Mouse (Mus musculus): ENCODE data around the gene Palm3. TPM values are rescaled to one million over a fixed set of nuclear protein-coding genes. Genes with fewer than 3 reads are reported as not detected.
A peak's percentile ranks its signal among the peaks of the same experiment; 100 is the strongest.

Palm3 gene
- polyA plus RNA-seq, 1 experiment from 2014 or later = 0.30 TPM

DNA sequence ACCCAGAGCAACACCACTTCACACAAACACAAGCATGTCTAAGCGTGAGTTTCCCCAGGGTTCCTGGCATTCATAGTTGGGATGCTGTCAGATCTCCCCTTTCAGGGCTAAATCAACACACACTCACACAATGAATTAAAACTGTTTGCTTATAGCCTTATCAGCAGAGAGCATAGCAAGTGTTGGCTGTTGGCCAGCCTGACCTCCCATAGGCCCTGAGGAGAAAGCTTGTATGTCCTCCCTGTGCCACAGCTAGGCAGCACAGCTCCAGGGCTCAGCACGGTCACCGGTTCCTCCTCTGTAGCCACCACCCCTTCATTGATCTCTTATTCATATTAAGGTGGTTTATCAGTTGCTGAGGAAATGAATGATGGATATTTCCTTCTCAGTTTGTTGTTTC, 31.5 kb downstream of the Palm3 start:
- Histone ChIP-seq H3K4me2 (replicated peaks; ENCODE audit: low read depth) (no peak overlapping the region), H3K4me3 (ENCODE audit: low read depth, low read length) (no peak overlapping the region), H3K27me3 (replicated peaks; ENCODE audit: control insufficient read depth, insufficient read depth, low read length) (no peaks in the 10 kb centered on the region), H3K9me3 (ENCODE audit: control insufficient read depth) (no peaks in the 10 kb centered on the region), H3K9ac (ENCODE audit: low read depth, low read length) (no peak overlapping the region), H3K27ac (ENCODE audit: low read depth, low read length) (no peak overlapping the region), H3K36me3 (ENCODE audit: control insufficient read depth, insufficient read depth) (no peaks in the 10 kb centered on the region), H3K4me1 (replicated peaks; ENCODE audit: control insufficient read depth, insufficient read depth, low read length) (no peaks in the 10 kb centered on the region)
- TF ChIP-seq CTCF (IDR thresholded peaks at IDR 0.05; ENCODE audit: low read depth) = no peak
- WGBS = 33% methylated on average over 3 of the region's 3 CpGs
- 0 out of 2 replicates have a peak, but pooled peaks have one; percentile 19 for ATAC-seq

- Histone ChIP-seq H3K36me3 (ENCODE audit: control insufficient read depth, insufficient read depth) (no peaks in the 10 kb centered on the region), H3K27ac (ENCODE audit: low read depth, low read length) (no peak overlapping the region), H3K9ac (ENCODE audit: low read depth, low read length) (no peak overlapping the region), H3K27me3 (replicated peaks; ENCODE audit: control insufficient read depth, insufficient read depth, low read length) (no peaks in the 10 kb centered on the region), H3K4me1 (replicated peaks; ENCODE audit: control insufficient read depth, insufficient read depth, low read length) (no peaks in the 10 kb centered on the region), H3K9me3 (ENCODE audit: control insufficient read depth) (no peaks in the 10 kb centered on the region), H3K4me3 (ENCODE audit: low read depth, low read length) (no peak overlapping the region), H3K4me2 (replicated peaks; ENCODE audit: low read depth) (no peak overlapping the region)
- no peak for ATAC-seq
- WGBS = 95% methylated on average over 5 of the region's 5 CpGs
- no peak for TF ChIP-seq CTCF (IDR thresholded peaks at IDR 0.05; ENCODE audit: low read depth)
These were observed 32.0 kb downstream of the Palm3 start for GRCm38 (mm10) chr8:84053229-84053628.

DNA sequence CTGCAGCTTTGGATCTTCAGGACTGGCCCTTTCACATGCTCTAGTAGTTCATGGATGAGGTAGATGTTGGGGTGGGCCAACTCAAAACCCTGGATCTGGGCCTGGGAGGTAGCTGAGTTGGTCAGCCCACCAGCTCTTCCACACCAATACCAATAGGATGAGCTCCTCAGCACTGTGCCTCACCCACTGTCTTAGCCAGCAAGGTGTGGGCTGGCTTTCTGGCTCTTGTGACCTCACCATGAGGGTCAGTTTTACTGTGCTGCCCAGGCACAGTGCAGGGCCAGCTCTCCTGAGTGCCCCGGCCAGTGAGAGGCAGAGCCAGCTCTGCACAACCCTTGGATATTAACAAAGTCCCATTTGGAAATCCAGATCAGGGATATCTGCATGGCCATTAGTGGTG, 36.6 kb downstream of the Palm3 start:
- Histone ChIP-seq H3K4me3 (ENCODE audit: low read depth, low read length) (no peak overlapping the region), H3K27me3 (replicated peaks; ENCODE audit: control insufficient read depth, insufficient read depth, low read length) (no peaks in the 10 kb centered on the region), H3K27ac (ENCODE audit: low read depth, low read length) (no peak overlapping the region), H3K4me2 (replicated peaks; ENCODE audit: low read depth) (no peak overlapping the region), H3K9me3 (ENCODE audit: control insufficient read depth) (no peaks in the 10 kb centered on the region), H3K9ac (ENCODE audit: low read depth, low read length) (no peak overlapping the region), H3K36me3 (ENCODE audit: control insufficient read depth, insufficient read depth) (no peaks in the 10 kb centered on the region), H3K4me1 (replicated peaks; ENCODE audit: control insufficient read depth, insufficient read depth, low read length) (no peaks in the 10 kb centered on the region)
- ATAC-seq = no peak
- WGBS = 89% methylated on average over 1 of the region's 1 CpGs
- TF ChIP-seq CTCF (IDR thresholded peaks at IDR 0.05; ENCODE audit: low read depth) = no peak

GRCm38 (mm10) chr8:84059226-84059625, 38.0 kb downstream of the Palm3 start:
- Histone ChIP-seq H3K9me3 (ENCODE audit: control insufficient read depth) (no peaks in the 10 kb centered on the region), H3K27ac (ENCODE audit: low read depth, low read length) (no peak overlapping the region), H3K27me3 (replicated peaks; ENCODE audit: control insufficient read depth, insufficient read depth, low read length) (no peaks in the 10 kb centered on the region), H3K4me3 (ENCODE audit: low read depth, low read length) (no peak overlapping the region), H3K4me1 (replicated peaks; ENCODE audit: control insufficient read depth, insufficient read depth, low read length) (no peaks in the 10 kb centered on the region), H3K4me2 (replicated peaks; ENCODE audit: low read depth) (no peak overlapping the region), H3K9ac (ENCODE audit: low read depth, low read length) (no peak overlapping the region), H3K36me3 (ENCODE audit: control insufficient read depth, insufficient read depth) (no peaks in the 10 kb centered on the region)
- peak; percentile 30 for TF ChIP-seq CTCF (IDR thresholded peaks at IDR 0.05; ENCODE audit: low read depth)
- WGBS = 93% methylated on average over 2 of the region's 2 CpGs
- ATAC-seq = no peak

DNA sequence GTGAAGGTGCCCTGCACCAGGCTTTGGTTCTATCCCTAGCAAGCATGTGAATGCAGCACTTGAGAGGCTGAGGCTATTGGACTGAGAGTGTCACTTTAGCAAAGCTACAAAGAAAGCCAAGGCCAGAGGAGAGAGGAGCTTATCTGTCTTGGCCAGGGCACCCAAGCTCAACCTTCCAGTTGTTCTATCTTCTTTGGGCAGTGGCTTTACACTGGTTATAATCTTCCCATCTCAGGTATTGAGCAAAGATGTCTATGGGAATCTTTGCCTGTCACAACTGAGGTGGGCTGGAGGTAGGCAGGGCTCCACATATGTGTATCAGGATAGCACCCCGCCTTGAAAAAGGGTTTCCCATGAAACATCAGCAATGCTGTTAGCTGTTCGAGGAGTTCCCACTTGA, 39.0 kb downstream of the Palm3 start:
- Histone ChIP-seq H3K36me3 (ENCODE audit: control insufficient read depth, insufficient read depth) (no peaks in the 10 kb centered on the region), H3K9me3 (ENCODE audit: control insufficient read depth) (no peaks in the 10 kb centered on the region), H3K9ac (ENCODE audit: low read depth, low read length) (no peak overlapping the region), H3K4me2 (replicated peaks; ENCODE audit: low read depth) (no peak overlapping the region), H3K4me1 (replicated peaks; ENCODE audit: control insufficient read depth, insufficient read depth, low read length) (no peaks in the 10 kb centered on the region), H3K27ac (ENCODE audit: low read depth, low read length) (no peak overlapping the region), H3K27me3 (replicated peaks; ENCODE audit: control insufficient read depth, insufficient read depth, low read length) (no peaks in the 10 kb centered on the region), H3K4me3 (ENCODE audit: low read depth, low read length) (no peak overlapping the region)
- ATAC-seq = no peak
- TF ChIP-seq CTCF (IDR thresholded peaks at IDR 0.05; ENCODE audit: low read depth) = no peak
- 85% methylated on average over 2 of the region's 2 CpGs for WGBS

DNA sequence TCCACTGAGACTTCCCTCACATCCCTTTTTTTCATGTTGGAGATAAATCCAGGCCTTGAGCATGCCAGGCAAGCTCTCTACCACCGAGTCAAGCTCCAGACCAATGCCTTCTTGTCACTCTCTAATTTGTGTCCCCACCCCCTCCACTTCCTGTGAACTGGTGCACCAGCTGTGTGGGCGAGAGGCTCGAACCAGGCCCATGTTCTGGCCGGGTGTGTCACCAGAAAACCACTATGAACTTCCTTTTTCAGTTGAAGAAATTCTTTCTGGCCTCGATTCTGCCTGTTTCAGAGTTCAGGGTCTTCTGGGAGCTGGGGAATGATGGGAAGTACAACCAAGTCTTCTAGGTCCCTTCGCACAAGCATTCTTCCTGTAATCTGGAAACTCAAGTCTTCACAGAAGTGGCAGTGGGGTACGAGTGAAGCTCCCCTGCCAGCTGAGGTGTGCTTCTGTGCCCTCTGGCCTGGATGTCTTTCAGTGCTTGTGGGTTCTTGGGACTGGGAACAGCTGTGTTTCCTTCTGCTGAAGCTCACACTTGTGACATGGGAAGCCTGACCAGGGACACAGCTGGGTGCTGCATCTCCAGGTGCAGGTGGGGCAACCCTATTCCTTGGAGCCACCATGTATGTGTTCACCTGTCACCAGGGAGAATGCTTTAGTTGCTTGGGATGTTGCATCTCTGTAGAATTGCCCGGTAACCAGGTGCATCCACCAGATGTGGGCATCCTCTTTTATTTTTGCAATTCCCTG, 42.8 kb downstream of the Palm3 start:
- H3K4me1 ChIP-seq (replicated peaks; ENCODE audit: control insufficient read depth, insufficient read depth, low read length) = no peaks in the 10 kb centered on the region; the same call in none of the 2 replicates
- no peak overlapping the region for H3K27ac ChIP-seq (ENCODE audit: low read depth, low read length)
- H3K9ac ChIP-seq (ENCODE audit: low read depth, low read length) = no peak overlapping the region
- ATAC-seq = no peak
- H3K9me3 ChIP-seq (ENCODE audit: control insufficient read depth) = no peaks in the 10 kb centered on the region
- no peak overlapping the region for H3K4me2 ChIP-seq (replicated peaks; ENCODE audit: low read depth)
- H3K4me3 ChIP-seq (ENCODE audit: low read depth, low read length) = no peak overlapping the region
- no peaks in the 10 kb centered on the region for H3K36me3 ChIP-seq (ENCODE audit: control insufficient read depth, insufficient read depth)
- TF ChIP-seq CTCF (IDR thresholded peaks at IDR 0.05; ENCODE audit: low read depth) = no peak
- H3K27me3 ChIP-seq (replicated peaks; ENCODE audit: control insufficient read depth, insufficient read depth, low read length) = no peaks in the 10 kb centered on the region
- WGBS = 55% methylated on average over 8 of the region's 8 CpGs
